Mouse (Mus musculus): Measurements from ENCODE around the gene Gps2. TPM values are rescaled to one million over a fixed set of nuclear protein-coding genes. Genes with fewer than 3 reads are reported as not detected.
"Not testable (repeated sequence)": the region's sequence is repeated elsewhere in the genome, so short reads cannot be mapped to it uniquely, and the experiment has no call there.

Gene Gps2
- polyA plus RNA-seq, 1 experiment: 37.3 TPM

GRCm38 (mm10) chr11:69948066-69948762 is 34.5 kb downstream of the Gps2 start, which contains the start of gene Slc2a4:
Slc2a4 (minus strand) TSS chr11:69948188.
- peak within 1 kb of the TSS; percentile 21 for H3ac ChIP-seq (ENCODE audit: control insufficient read depth, insufficient read length, low read depth)
- H3K27me3 ChIP-seq (ENCODE audit: control insufficient read depth, insufficient read depth, insufficient read length): peaks cover 1% of the 10 kb centered on the region
- TF ChIP-seq CTCF (IDR thresholded peaks at IDR 0.05; ENCODE audit: control insufficient read depth, insufficient read depth, insufficient read length): no peak
- no peak for TF ChIP-seq MYOG (IDR thresholded peaks at IDR 0.05; ENCODE audit: control insufficient read depth, extremely low read depth, insufficient read length)
- TF ChIP-seq USF1 (IDR thresholded peaks at IDR 0.05; ENCODE audit: low read depth): no peak
- TF ChIP-seq MAX (IDR thresholded peaks at IDR 0.05): peak; percentile 48
- no peak for TF ChIP-seq CEBPB (IDR thresholded peaks at IDR 0.05; ENCODE audit: low read depth)
- TF ChIP-seq FOSL1 (IDR thresholded peaks at IDR 0.05; ENCODE audit: insufficient read depth, low read length, poor library complexity, severe bottlenecking): no peak
- TF ChIP-seq MYOD1 (IDR thresholded peaks at IDR 0.05; ENCODE audit: control insufficient read depth, insufficient read length, low read depth): no peak
- no peaks in the 10 kb centered on the region for H3K79me3 ChIP-seq (ENCODE audit: low read depth)
- H3K79me2 ChIP-seq (ENCODE audit: control insufficient read depth, insufficient read depth): no peaks in the 10 kb centered on the region
- H3K36me3 ChIP-seq (ENCODE audit: control insufficient read depth, insufficient read depth): no peaks in the 10 kb centered on the region
- no peak within 1 kb of the TSS for H3K4me3 ChIP-seq (ENCODE audit: insufficient read depth, poor library complexity, severe bottlenecking)

GRCm38 (mm10) chr11:69948763-69949150 is 35.1 kb downstream of the Gps2 start:
- no peaks in the 10 kb centered on the region for H3K36me3 ChIP-seq (ENCODE audit: control insufficient read depth, insufficient read depth)
- peak overlapping the region; percentile 21 for H3ac ChIP-seq (ENCODE audit: control insufficient read depth, insufficient read length, low read depth)
- no peaks in the 10 kb centered on the region for H3K79me3 ChIP-seq (ENCODE audit: low read depth)
- TF ChIP-seq CEBPB (IDR thresholded peaks at IDR 0.05; ENCODE audit: low read depth): no peak
- peak; percentile 65 for TF ChIP-seq CTCF (IDR thresholded peaks at IDR 0.05; ENCODE audit: control insufficient read depth, insufficient read depth, insufficient read length)
- TF ChIP-seq MYOG (IDR thresholded peaks at IDR 0.05; ENCODE audit: control insufficient read depth, extremely low read depth, insufficient read length): no peak
- peak; percentile 67 for TF ChIP-seq MYOD1 (IDR thresholded peaks at IDR 0.05; ENCODE audit: control insufficient read depth, insufficient read length, low read depth)
- H3K79me2 ChIP-seq (ENCODE audit: control insufficient read depth, insufficient read depth): no peaks in the 10 kb centered on the region
- H3K4me3 ChIP-seq (ENCODE audit: insufficient read depth, poor library complexity, severe bottlenecking): no peak overlapping the region
- H3K27me3 ChIP-seq (ENCODE audit: control insufficient read depth, insufficient read depth, insufficient read length): no peaks in the 10 kb centered on the region

- TF ChIP-seq USF1 (IDR thresholded peaks at IDR 0.05; ENCODE audit: low read depth) (no peak), CTCF (IDR thresholded peaks at IDR 0.05; ENCODE audit: control insufficient read depth, insufficient read depth, insufficient read length) (peak; percentile 2), FOSL1 (IDR thresholded peaks at IDR 0.05; ENCODE audit: insufficient read depth, low read length, poor library complexity, severe bottlenecking) (no peak), MYOG (IDR thresholded peaks at IDR 0.05; ENCODE audit: control insufficient read depth, extremely low read depth, insufficient read length) (no peak), MAX (IDR thresholded peaks at IDR 0.05) (no peak)
- H3K79me2 ChIP-seq (ENCODE audit: control insufficient read depth, insufficient read depth): no peaks in the 10 kb centered on the region
- H3K36me3 ChIP-seq (ENCODE audit: control insufficient read depth, insufficient read depth): no peaks in the 10 kb centered on the region
- H3K27me3 ChIP-seq (ENCODE audit: control insufficient read depth, insufficient read depth, insufficient read length): no peaks in the 10 kb centered on the region
- H3K4me3 ChIP-seq (ENCODE audit: insufficient read depth, poor library complexity, severe bottlenecking): no peak overlapping the region
- H3ac ChIP-seq (ENCODE audit: control insufficient read depth, insufficient read length, low read depth): peak overlapping the region; percentile 18
- no peaks in the 10 kb centered on the region for H3K79me3 ChIP-seq (ENCODE audit: low read depth)
Observed at GRCm38 (mm10) chr11:69950807-69951459, 37.2 kb downstream of the Gps2 start.

- TF ChIP-seq FOSL1 (IDR thresholded peaks at IDR 0.05; ENCODE audit: insufficient read depth, low read length, poor library complexity, severe bottlenecking) (no peak), USF1 (IDR thresholded peaks at IDR 0.05; ENCODE audit: low read depth) (no peak), MYOD1 (IDR thresholded peaks at IDR 0.05; ENCODE audit: control insufficient read depth, insufficient read length, low read depth) (no peak), MAX (IDR thresholded peaks at IDR 0.05) (no peak), CTCF (IDR thresholded peaks at IDR 0.05; ENCODE audit: control insufficient read depth, insufficient read depth, insufficient read length) (no peak), CEBPB (IDR thresholded peaks at IDR 0.05; ENCODE audit: low read depth) (no peak), MYOG (IDR thresholded peaks at IDR 0.05; ENCODE audit: control insufficient read depth, extremely low read depth, insufficient read length) (no peak)
- Histone ChIP-seq H3K27me3 (ENCODE audit: control insufficient read depth, insufficient read depth, insufficient read length) (no peaks in the 10 kb centered on the region), H3K79me2 (ENCODE audit: control insufficient read depth, insufficient read depth) (no peaks in the 10 kb centered on the region), H3ac (ENCODE audit: control insufficient read depth, insufficient read length, low read depth) (no peak overlapping the region), H3K36me3 (ENCODE audit: control insufficient read depth, insufficient read depth) (no peaks in the 10 kb centered on the region), H3K79me3 (ENCODE audit: low read depth) (no peaks in the 10 kb centered on the region), H3K4me3 (ENCODE audit: insufficient read depth, poor library complexity, severe bottlenecking) (no peak overlapping the region)
Observed at GRCm38 (mm10) chr11:69952274-69952673, 38.6 kb downstream of the Gps2 start.

- Histone ChIP-seq H3K36me3 (ENCODE audit: control insufficient read depth, insufficient read depth) (no peaks in the 10 kb centered on the region), H3K4me3 (ENCODE audit: insufficient read depth, poor library complexity, severe bottlenecking) (no peak overlapping the region), H3K79me3 (ENCODE audit: low read depth) (no peaks in the 10 kb centered on the region), H3ac (ENCODE audit: control insufficient read depth, insufficient read length, low read depth) (no peak overlapping the region), H3K79me2 (ENCODE audit: control insufficient read depth, insufficient read depth) (no peaks in the 10 kb centered on the region), H3K27me3 (ENCODE audit: control insufficient read depth, insufficient read depth, insufficient read length) (no peaks in the 10 kb centered on the region)
- TF ChIP-seq CEBPB (IDR thresholded peaks at IDR 0.05; ENCODE audit: low read depth) (no peak), MYOG (IDR thresholded peaks at IDR 0.05; ENCODE audit: control insufficient read depth, extremely low read depth, insufficient read length) (no peak), CTCF (IDR thresholded peaks at IDR 0.05; ENCODE audit: control insufficient read depth, insufficient read depth, insufficient read length) (no peak), USF1 (IDR thresholded peaks at IDR 0.05; ENCODE audit: low read depth) (no peak), MAX (IDR thresholded peaks at IDR 0.05) (no peak), FOSL1 (IDR thresholded peaks at IDR 0.05; ENCODE audit: insufficient read depth, low read length, poor library complexity, severe bottlenecking) (no peak), MYOD1 (IDR thresholded peaks at IDR 0.05; ENCODE audit: control insufficient read depth, insufficient read length, low read depth) (no peak)
Observed at GRCm38 (mm10) chr11:69953267-69953915, 39.7 kb downstream of the Gps2 start.

GRCm38 (mm10) chr11:69955618-69956017 is 41.9 kb downstream of the Gps2 start:
- H3K79me3 ChIP-seq (ENCODE audit: low read depth); H3ac ChIP-seq (ENCODE audit: control insufficient read depth, insufficient read length, low read depth); H3K4me3 ChIP-seq (ENCODE audit: insufficient read depth, poor library complexity, severe bottlenecking); H3K79me2 ChIP-seq (ENCODE audit: control insufficient read depth, insufficient read depth); H3K27me3 ChIP-seq (ENCODE audit: control insufficient read depth, insufficient read depth, insufficient read length); H3K36me3 ChIP-seq (ENCODE audit: control insufficient read depth, insufficient read depth): not testable (repeated sequence)
